Mouse (Mus musculus) hindbrain, postnatal 0 days (tissue): Measurements from ENCODE around the gene Twf2. TPM values are rescaled to one million over a fixed set of nuclear protein-coding genes. Genes with fewer than 3 reads are reported as not detected.

Experiments
- ATAC-seq: fragments of 200-750 bp; cut with Nextera tagmentation; 2 replicates; pipeline ENCODE4 v1.8.0; 2017; ENCODE audit warnings: mild to moderate bottlenecking, moderate TSS enrichment, moderate library complexity
- DNase-seq: peaks from one replicate; pipeline ENCODE4 v3.0.0-alpha.2; 2015; ENCODE audit warnings: low spot score
- H3K27ac ChIP-seq: fragments of 300-500 bp; sonication (generic); 2 replicates; pipeline ENCODE4 v1.5.1; 2014; ENCODE audit warnings: mild to moderate bottlenecking
- H3K27me3 ChIP-seq: fragments of 300-500 bp; sonication (generic); 2 replicates; pipeline ENCODE4 v1.6.1; 2014; ENCODE audit warnings: low read length, mixed read lengths; ENCODE audit not compliant: insufficient read depth
- H3K36me3 ChIP-seq: fragments of 300-500 bp; sonication (generic); 2 replicates; pipeline ENCODE4 v1.6.1; 2014; ENCODE audit warnings: low read length, mixed read lengths; ENCODE audit not compliant: insufficient read depth
- H3K4me1 ChIP-seq: fragments of 300-500 bp; sonication (generic); 2 replicates; pipeline ENCODE4 v1.6.1; 2014; ENCODE audit warnings: antibody characterized with exemption, low read length, mixed read lengths; ENCODE audit not compliant: insufficient read depth
- H3K4me2 ChIP-seq: fragments of 300-500 bp; sonication (generic); 2 replicates; pipeline ENCODE4 v1.6.1; 2014; ENCODE audit warnings: low read depth, mild to moderate bottlenecking, low read length, moderate library complexity, mixed read lengths
- H3K4me3 ChIP-seq: fragments of 300-500 bp; sonication (generic); 2 replicates; pipeline ENCODE4 v1.5.1; 2014; ENCODE audit warnings: low read length
- H3K9ac ChIP-seq: fragments of 300-500 bp; sonication (generic); replicated peaks from 2 replicates; pipeline ENCODE4 v1.6.1; 2014; ENCODE audit warnings: mild to moderate bottlenecking, low read length, moderate library complexity, mixed read lengths
- H3K9me3 ChIP-seq: fragments of 300-500 bp; sonication (generic); 2 replicates; pipeline ENCODE4 v1.6.1; 2016; ENCODE audit warnings: low read length, mixed read lengths
- CTCF ChIP-seq: IDR thresholded peaks from 2 replicates; pipeline ENCODE4 v1.5.1; 2016; ENCODE audit warnings: antibody characterized with exemption, control low read depth, low read depth
- WGBS: fragments of 180-500 bp; shearing (Covaris S2); extraction: QIAGEN DNeasy Blood & Tissue Kit; methylation state at CpG from one replicate; pipeline ENCODE4 v1.1.7; 2014; 5-methylcytosine and 5-hydroxymethylcytosine counted together
- polyA plus RNA-seq: library from polyadenylated mRNA; unstranded; fragments of >200 nt; fragmentation: Nextera tagmentation; extraction: Ambion mirVana; gene quantifications from 2 replicates; pipeline ENCODE4 v1.2.1, GENCODE M21; 2015
- total RNA-seq: library from RNA; depleted of rRNA; stranded (reverse); fragments of >200 nt; gene quantifications from 2 replicates; pipeline ENCODE4 v1.2.3, GENCODE M21; 2014

Twf2 gene
- total and polyA plus RNA-seq, 2 experiments from 2014 or later, result 42.0 to 72.6 TPM

GRCm38 (mm10) chr9:106198962-106199458, 3.9 kb upstream of the Twf2 start:
- ATAC-seq (peak; percentile 46), DNase-seq (peak; percentile 67)
- TF ChIP-seq CTCF, result no peak
- Histone ChIP-seq H3K27me3 (no peaks in the 10 kb centered on the region), H3K4me3 (peak overlapping the region; percentile 52), H3K4me1 (peaks cover 7% of the 10 kb centered on the region), H3K27ac (peak overlapping the region; percentile 48; the same call in 1 of the 2 replicates), H3K9ac (peak overlapping the region; percentile 58), H3K4me2 (peak overlapping the region; percentile 70), H3K9me3 (no peaks in the 10 kb centered on the region), H3K36me3 (no peaks in the 10 kb centered on the region; the same call in 1 of the 2 replicates)
- WGBS, result under 1% methylated on average over 49 of the region's 51 CpGs

- Histone ChIP-seq H3K4me2 (peak within 1 kb of the TSS; percentile 70), H3K27me3 (no peaks in the 10 kb centered on the region), H3K9me3 (no peaks in the 10 kb centered on the region), H3K4me1 (peaks cover 14% of the 10 kb centered on the region), H3K9ac (peak within 1 kb of the TSS; percentile 58), H3K4me3 (peak within 1 kb of the TSS; percentile 52), H3K36me3 (no peaks in the 10 kb centered on the region; the same call in 1 of the 2 replicates), H3K27ac (peak within 1 kb of the TSS; percentile 48; the same call in 1 of the 2 replicates)
- ATAC-seq (no peak), DNase-seq (no peak)
- 48% methylated on average over 18 of the region's 18 CpGs for WGBS
- TF ChIP-seq CTCF, result no peak
Measured at GRCm38 (mm10) chr9:106199535-106200272, 3.2 kb upstream of the Twf2 start, which contains the start of gene Ppm1m. Gene Ppm1m (minus strand): TSS chr9:106199746.

GRCm38 (mm10) chr9:106201895-106202294, 1.0 kb upstream of the Twf2 start:
- H3K27ac ChIP-seq, result no peak overlapping the region
- no peaks in the 10 kb centered on the region for H3K27me3 ChIP-seq
- ATAC-seq (no peak), DNase-seq (no peak)
- H3K9ac ChIP-seq, result peak overlapping the region; percentile 62; the same call in 1 of the 2 replicates
- 75% methylated on average over 3 of the region's 3 CpGs for WGBS
- peak overlapping the region; percentile 64 for H3K4me2 ChIP-seq
- H3K9me3 ChIP-seq, result no peaks in the 10 kb centered on the region
- H3K4me1 ChIP-seq, result peaks cover 16% of the 10 kb centered on the region
- H3K4me3 ChIP-seq, result peak overlapping the region; percentile 45; the same call in 1 of the 2 replicates
- no peak for TF ChIP-seq CTCF
- no peaks in the 10 kb centered on the region for H3K36me3 ChIP-seq

- Histone ChIP-seq H3K4me1 (peaks cover 16% of the 10 kb centered on the region), H3K36me3 (no peaks in the 10 kb centered on the region), H3K27ac (peak overlapping the region; percentile 27; the same call in 1 of the 2 replicates), H3K9me3 (no peaks in the 10 kb centered on the region), H3K9ac (peak overlapping the region; percentile 62), H3K4me2 (peak overlapping the region; percentile 64), H3K27me3 (no peaks in the 10 kb centered on the region), H3K4me3 (peak overlapping the region; percentile 45)
- WGBS, result 58% methylated on average over 7 of the region's 7 CpGs
- ATAC-seq, result no peak
- DNase-seq, result peak; percentile 29
- TF ChIP-seq CTCF, result no peak
Measured at GRCm38 (mm10) chr9:106203990-106204851, 1.3 kb downstream of the Twf2 start.

- no peak overlapping the region for H3K4me2 ChIP-seq
- H3K9ac ChIP-seq, result no peak overlapping the region
- H3K4me1 ChIP-seq, result peaks cover 20% of the 10 kb centered on the region
- WGBS, result 81% methylated on average over 7 of the region's 7 CpGs
- TF ChIP-seq CTCF, result no peak
- H3K4me3 ChIP-seq, result no peak overlapping the region
- no peaks in the 10 kb centered on the region for H3K36me3 ChIP-seq
- H3K9me3 ChIP-seq, result no peaks in the 10 kb centered on the region
- ATAC-seq (no peak), DNase-seq (no peak)
- no peaks in the 10 kb centered on the region for H3K27me3 ChIP-seq
- H3K27ac ChIP-seq, result no peak overlapping the region
Measured at GRCm38 (mm10) chr9:106205713-106206290, 2.9 kb downstream of the Twf2 start.

- Histone ChIP-seq H3K4me2 (no peak overlapping the region), H3K4me1 (peaks cover 20% of the 10 kb centered on the region), H3K9me3 (no peaks in the 10 kb centered on the region), H3K36me3 (no peaks in the 10 kb centered on the region), H3K27me3 (no peaks in the 10 kb centered on the region), H3K9ac (no peak overlapping the region), H3K27ac (no peak overlapping the region), H3K4me3 (no peak overlapping the region)
- no peak for DNase-seq
- no peak for TF ChIP-seq CTCF
- WGBS, result 74% methylated on average over 2 of the region's 2 CpGs
- no peak for ATAC-seq
Measured at GRCm38 (mm10) chr9:106206515-106206914, 3.6 kb downstream of the Twf2 start.
